Mouse (Mus musculus): Measurements from ENCODE around the gene Bcl2l13. TPM values are rescaled to one million over a fixed set of nuclear protein-coding genes. Genes with fewer than 3 reads are reported as not detected.

Gene Bcl2l13
- total and polyA plus RNA-seq, 3 experiments = 24.6 to 46.6 (median 25.5) TPM

DNA sequence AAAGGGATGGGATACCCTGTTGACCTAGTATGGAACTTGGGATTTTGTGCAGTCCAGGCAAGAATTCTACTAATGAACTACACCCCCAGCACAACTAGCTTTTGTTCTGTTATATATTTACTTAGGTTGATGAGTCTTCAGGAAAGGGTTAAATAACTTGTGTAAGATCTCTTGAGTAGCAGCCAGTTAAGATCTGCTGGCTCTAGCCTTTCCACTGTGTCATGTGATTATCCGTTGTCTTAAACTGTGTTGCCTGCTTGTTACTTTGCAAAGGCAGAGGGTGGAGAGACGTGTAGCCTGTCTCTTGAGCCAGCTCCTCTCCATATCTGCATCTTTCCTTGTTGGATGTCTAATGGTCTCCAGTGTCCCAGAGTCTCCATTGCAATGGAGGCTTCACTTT, 35.3 kb downstream of the Bcl2l13 start:
- peaks cover 11 to 49% of the 10 kb centered on the region in 2 experiments for H3K36me3 ChIP-seq (replicated peaks in 1 of 2; ENCODE audit: control insufficient read depth in 1 of 2, insufficient read depth in 1 of 2, low read length in 1 of 2)
- no peaks in the 10 kb centered on the region for H3K27me3 ChIP-seq (replicated peaks)
- H3K4me1 ChIP-seq (ENCODE audit: control insufficient read depth in 1 of 2, insufficient read depth in 2 of 2) = no peaks in the 10 kb centered on the region
- H3K4me3 ChIP-seq (replicated peaks in 1 of 3; ENCODE audit: low read depth in 2 of 3, low read length in 2 of 3, poor library complexity in 1 of 3) = no peak overlapping the region
- H3K4me2 ChIP-seq (ENCODE audit: insufficient read depth, low read depth, poor library complexity, severe bottlenecking) = no peak overlapping the region
- DNase-seq (ENCODE audit: extremely low read depth) = no peak
- no peaks in the 10 kb centered on the region for H3K79me2 ChIP-seq (replicated peaks; ENCODE audit: control insufficient read depth, extremely low read depth, insufficient read depth, poor library complexity, severe bottlenecking)
- dilution Hi-C loops (cut with MboI; ENCODE audit: extremely low pct_ligation_motif_present, extremely low pct_unique_long_range_greater_than_20kb, low sequenced_read_pairs) = no loop called here
- H3K27ac ChIP-seq (ENCODE audit: insufficient read depth, low read depth) = no peak overlapping the region
- H3K9ac ChIP-seq (ENCODE audit: insufficient read depth, low read depth) = no peak overlapping the region
- in situ Hi-C loops (cut with MboI; ENCODE audit: low pct_ligation_motif_present, low pct_unique_long_range_greater_than_20kb, low sequenced_read_pairs) = no loop called here
- no peak for TF ChIP-seq TBP (conservative IDR thresholded peaks at IDR 0.05; ENCODE audit: low read depth, low read length)
- no peaks in the 10 kb centered on the region for H3K9me3 ChIP-seq (replicated peaks; ENCODE audit: low read length)

DNA sequence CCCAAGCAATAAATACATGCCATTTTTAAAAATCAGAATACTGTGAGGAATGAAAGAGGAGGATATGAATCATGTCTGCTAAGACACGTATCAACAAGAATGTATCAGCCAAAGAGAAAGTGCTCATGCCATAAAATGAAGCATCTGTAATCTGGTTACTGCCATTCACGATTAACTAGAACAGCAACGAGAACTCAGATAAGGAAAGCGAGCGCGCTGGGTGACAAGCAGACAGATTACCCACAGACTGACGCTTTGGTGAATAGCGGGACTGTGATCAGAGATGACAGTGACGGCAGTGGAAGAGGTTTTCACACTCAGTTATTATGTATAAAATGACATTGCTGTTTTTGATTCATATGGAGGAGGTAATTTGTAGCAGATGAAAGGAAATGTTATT, 37.9 kb downstream of the Bcl2l13 start:
- TF ChIP-seq RCOR1 (conservative IDR thresholded peaks at IDR 0.05; ENCODE audit: low read depth, low read length) (no peak), MAFK (IDR thresholded peaks at IDR 0.05; ENCODE audit: insufficient replicate concordance, low read length) (no peak), HCFC1 (IDR thresholded peaks at IDR 0.05; ENCODE audit: low read depth, low read length) (no peak), CHD1 (IDR thresholded peaks at IDR 0.05; ENCODE audit: low read depth, low read length) (no peak), SMC3 (IDR thresholded peaks at IDR 0.05; ENCODE audit: low read depth, low read length) (no peak)
- Histone ChIP-seq H3K79me2 (replicated peaks; ENCODE audit: control insufficient read depth, extremely low read depth, insufficient read depth, poor library complexity, severe bottlenecking) (no peaks in the 10 kb centered on the region), H3K4me2 (ENCODE audit: insufficient read depth, low read depth, poor library complexity, severe bottlenecking) (no peak overlapping the region), H3K9ac (ENCODE audit: insufficient read depth, low read depth) (no peak overlapping the region), H3K4me1 (ENCODE audit: control insufficient read depth in 1 of 2, insufficient read depth in 2 of 2) (no peaks in the 10 kb centered on the region), H3K27ac (ENCODE audit: insufficient read depth, low read depth) (no peak overlapping the region), H3K4me3 (replicated peaks in 1 of 3; ENCODE audit: low read depth in 2 of 3, low read length in 2 of 3, poor library complexity in 1 of 3) (no peak overlapping the region), H3K27me3 (replicated peaks) (no peaks in the 10 kb centered on the region), H3K36me3 (replicated peaks in 1 of 2; ENCODE audit: control insufficient read depth in 1 of 2, insufficient read depth in 1 of 2, low read length in 1 of 2) (peaks cover 13 to 63% of the 10 kb centered on the region in 2 experiments), H3K9me3 (replicated peaks; ENCODE audit: low read length) (no peaks in the 10 kb centered on the region)
- no peak for DNase-seq (ENCODE audit: extremely low read depth)
- dilution Hi-C loops (cut with MboI; ENCODE audit: extremely low pct_ligation_motif_present, extremely low pct_unique_long_range_greater_than_20kb, low sequenced_read_pairs) (no loop called here), in situ Hi-C loops (cut with MboI; ENCODE audit: low pct_ligation_motif_present, low pct_unique_long_range_greater_than_20kb, low sequenced_read_pairs) (no loop called here)

DNA sequence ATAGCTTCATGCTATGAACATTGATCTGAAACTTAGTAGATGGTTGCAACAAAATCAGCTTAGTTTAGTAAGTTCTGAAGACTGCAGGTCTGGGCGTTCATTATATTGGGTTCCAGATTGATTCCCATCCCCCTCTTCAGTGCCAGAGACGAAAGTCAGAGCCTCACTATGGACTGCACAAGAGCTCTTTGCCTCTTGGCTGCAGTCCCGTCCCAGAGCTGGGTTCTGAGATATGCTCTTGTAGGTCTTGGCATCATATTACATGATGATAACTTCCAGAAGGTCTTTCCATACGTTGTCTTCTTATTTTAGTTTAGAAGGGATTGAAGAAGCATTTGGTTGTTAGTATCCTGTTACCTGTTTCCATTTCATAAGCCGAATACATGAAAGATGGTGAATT, 43.0 kb downstream of the Bcl2l13 start:
- in situ Hi-C loops (cut with MboI; ENCODE audit: low pct_ligation_motif_present, low pct_unique_long_range_greater_than_20kb, low sequenced_read_pairs) (no loop called here), dilution Hi-C loops (cut with MboI; ENCODE audit: extremely low pct_ligation_motif_present, extremely low pct_unique_long_range_greater_than_20kb, low sequenced_read_pairs) (no loop called here)
- no peaks in the 10 kb centered on the region for H3K4me1 ChIP-seq (ENCODE audit: control insufficient read depth in 1 of 2, insufficient read depth in 2 of 2)
- H3K79me2 ChIP-seq (replicated peaks; ENCODE audit: control insufficient read depth, extremely low read depth, insufficient read depth, poor library complexity, severe bottlenecking) = no peaks in the 10 kb centered on the region
- TF ChIP-seq MEF2A (IDR thresholded peaks at IDR 0.05; ENCODE audit: borderline replicate concordance, low read depth, low read length) (no peak), TBP (conservative IDR thresholded peaks at IDR 0.05; ENCODE audit: low read depth, low read length) (no peak), ZKSCAN1 (IDR thresholded peaks at IDR 0.05; ENCODE audit: borderline replicate concordance, low read depth, low read length) (no peak), MYC (IDR thresholded peaks at IDR 0.05; ENCODE audit: low read depth, low read length) (no peak), CHD1 (IDR thresholded peaks at IDR 0.05; ENCODE audit: low read depth, low read length) (no peak), E2F4 (IDR thresholded peaks at IDR 0.05; ENCODE audit: insufficient replicate concordance, low read depth, low read length) (no peak), POLR2A (IDR thresholded peaks at IDR 0.05; ENCODE audit: low read depth, low read length) (no peak), EP300 (IDR thresholded peaks at IDR 0.05; ENCODE audit: low read length) (no peak), MAFK (IDR thresholded peaks at IDR 0.05; ENCODE audit: insufficient replicate concordance, low read length) (no peak), POLR2AphosphoS2 (IDR thresholded peaks at IDR 0.05; ENCODE audit: low read depth, low read length) (no peak), IRF4 (IDR thresholded peaks at IDR 0.05; ENCODE audit: low read depth, low read length) (no peak), BHLHE40 (IDR thresholded peaks at IDR 0.05; ENCODE audit: low read depth, low read length) (no peak), RCOR1 (conservative IDR thresholded peaks at IDR 0.05; ENCODE audit: low read depth, low read length) (no peak)
- H3K9ac ChIP-seq (ENCODE audit: insufficient read depth, low read depth) = no peak overlapping the region
- H3K9me3 ChIP-seq (replicated peaks; ENCODE audit: low read length) = peaks cover 4% of the 10 kb centered on the region
- peaks cover 25 to 83% of the 10 kb centered on the region in 2 experiments for H3K36me3 ChIP-seq (replicated peaks in 1 of 2; ENCODE audit: control insufficient read depth in 1 of 2, insufficient read depth in 1 of 2, low read length in 1 of 2)
- H3K27me3 ChIP-seq (replicated peaks) = no peaks in the 10 kb centered on the region
- no peak overlapping the region for H3K4me3 ChIP-seq (replicated peaks in 1 of 3; ENCODE audit: low read depth in 2 of 3, low read length in 2 of 3, poor library complexity in 1 of 3)
- no peak overlapping the region for H3K4me2 ChIP-seq (ENCODE audit: insufficient read depth, low read depth, poor library complexity, severe bottlenecking)
- no peak overlapping the region for H3K27ac ChIP-seq (ENCODE audit: insufficient read depth, low read depth)
- no peak for DNase-seq (ENCODE audit: extremely low read depth)
